Mouse (Mus musculus): Measurements from ENCODE around the gene Sigmar1. TPM values are rescaled to one million over a fixed set of nuclear protein-coding genes. Genes with fewer than 3 reads are reported as not detected.
"Not testable (repeated sequence)": the region's sequence is repeated elsewhere in the genome, so short reads cannot be mapped to it uniquely, and the experiment has no call there.

The Sigmar1 gene
- polyA plus RNA-seq, 1 experiment from 2014 or later, result 75.9 TPM

- H3K4me1 ChIP-seq (replicated peaks; ENCODE audit: control insufficient read depth, insufficient read depth, low read length); H3K9me3 ChIP-seq (ENCODE audit: control insufficient read depth, low read length); H3K27ac ChIP-seq (ENCODE audit: low read depth, low read length); H3K36me3 ChIP-seq (ENCODE audit: control insufficient read depth, insufficient read depth, low read length); H3K9ac ChIP-seq (ENCODE audit: low read length); ATAC-seq (replicated peaks; ENCODE audit: low FRiP score); H3K27me3 ChIP-seq (ENCODE audit: control insufficient read depth, insufficient read depth, low read length): not testable (repeated sequence)
- Histone ChIP-seq H3K4me3 (ENCODE audit: low read depth, low read length) (peak overlapping the region; percentile 39), H3K4me2 (ENCODE audit: low read depth, low read length, severe bottlenecking) (peak overlapping the region; percentile 46)
- DNase-seq (ENCODE audit: low spot score), result peak; percentile 79
- 1% methylated on average over 14 of the region's 25 CpGs for WGBS
These were observed 17.5 kb upstream of the Sigmar1 start for GRCm38 (mm10) chr4:41773502-41773901.

- not testable (repeated sequence) for H3K9ac ChIP-seq (ENCODE audit: low read length); H3K9me3 ChIP-seq (ENCODE audit: control insufficient read depth, low read length); ATAC-seq (replicated peaks; ENCODE audit: low FRiP score); H3K4me1 ChIP-seq (replicated peaks; ENCODE audit: control insufficient read depth, insufficient read depth, low read length); H3K27me3 ChIP-seq (ENCODE audit: control insufficient read depth, insufficient read depth, low read length); DNase-seq (ENCODE audit: low spot score); H3K27ac ChIP-seq (ENCODE audit: low read depth, low read length); H3K36me3 ChIP-seq (ENCODE audit: control insufficient read depth, insufficient read depth, low read length)
- 6% methylated on average over 8 of the region's 16 CpGs for WGBS
- Histone ChIP-seq H3K4me2 (ENCODE audit: low read depth, low read length, severe bottlenecking) (peak overlapping the region; percentile 36), H3K4me3 (ENCODE audit: low read depth, low read length) (peak overlapping the region; percentile 14; the same call in 1 of the 2 replicates)
These were observed 17.0 kb upstream of the Sigmar1 start for GRCm38 (mm10) chr4:41772946-41773345.

GRCm38 (mm10) chr4:41767301-41767700, 11.3 kb upstream of the Sigmar1 start:
- not testable (repeated sequence) for DNase-seq (ENCODE audit: low spot score); ATAC-seq (replicated peaks; ENCODE audit: low FRiP score)
- WGBS, result 84% methylated on average over 10 of the region's 10 CpGs

GRCm38 (mm10) chr4:41763176-41763575, 7.2 kb upstream of the Sigmar1 start:
- not testable (repeated sequence) for DNase-seq (ENCODE audit: low spot score); H3K4me2 ChIP-seq (ENCODE audit: low read depth, low read length, severe bottlenecking); H3K9me3 ChIP-seq (ENCODE audit: control insufficient read depth, low read length); H3K27ac ChIP-seq (ENCODE audit: low read depth, low read length); ATAC-seq (replicated peaks; ENCODE audit: low FRiP score); H3K4me3 ChIP-seq (ENCODE audit: low read depth, low read length); H3K27me3 ChIP-seq (ENCODE audit: control insufficient read depth, insufficient read depth, low read length); H3K9ac ChIP-seq (ENCODE audit: low read length); H3K36me3 ChIP-seq (ENCODE audit: control insufficient read depth, insufficient read depth, low read length)
- 79% methylated on average over 3 of the region's 6 CpGs for WGBS
- peaks cover 11% of the 10 kb centered on the region for H3K4me1 ChIP-seq (replicated peaks; ENCODE audit: control insufficient read depth, insufficient read depth, low read length)

More at GRCm38 (mm10) chr4:41767301-41767700, 11.3 kb upstream of the Sigmar1 start:
- not testable (repeated sequence) for H3K36me3 ChIP-seq (ENCODE audit: control insufficient read depth, insufficient read depth, low read length); H3K9me3 ChIP-seq (ENCODE audit: control insufficient read depth, low read length); H3K9ac ChIP-seq (ENCODE audit: low read length); H3K4me1 ChIP-seq (replicated peaks; ENCODE audit: control insufficient read depth, insufficient read depth, low read length); H3K4me2 ChIP-seq (ENCODE audit: low read depth, low read length, severe bottlenecking); H3K27me3 ChIP-seq (ENCODE audit: control insufficient read depth, insufficient read depth, low read length); H3K27ac ChIP-seq (ENCODE audit: low read depth, low read length); H3K4me3 ChIP-seq (ENCODE audit: low read depth, low read length)

- Histone ChIP-seq H3K4me1 (replicated peaks; ENCODE audit: control insufficient read depth, insufficient read depth, low read length) (peaks cover 11% of the 10 kb centered on the region), H3K27ac (ENCODE audit: low read depth, low read length) (peak overlapping the region; percentile 41), H3K4me2 (ENCODE audit: low read depth, low read length, severe bottlenecking) (peak overlapping the region; percentile 29; the same call in 1 of the 2 replicates)
- WGBS, result 44% methylated on average over 8 of the region's 8 CpGs
- ATAC-seq (replicated peaks; ENCODE audit: low FRiP score); H3K9ac ChIP-seq (ENCODE audit: low read length); H3K27me3 ChIP-seq (ENCODE audit: control insufficient read depth, insufficient read depth, low read length); H3K36me3 ChIP-seq (ENCODE audit: control insufficient read depth, insufficient read depth, low read length); H3K4me3 ChIP-seq (ENCODE audit: low read depth, low read length); H3K9me3 ChIP-seq (ENCODE audit: control insufficient read depth, low read length): not testable (repeated sequence)
- peak; percentile 61 for DNase-seq (ENCODE audit: low spot score)
These were observed 6.7 kb upstream of the Sigmar1 start for GRCm38 (mm10) chr4:41762688-41763114.

GRCm38 (mm10) chr4:41762099-41762687, 6.2 kb upstream of the Sigmar1 start:
- peak; percentile 66 for DNase-seq (ENCODE audit: low spot score)
- H3K9me3 ChIP-seq (ENCODE audit: control insufficient read depth, low read length), result no peaks in the 10 kb centered on the region
- no peak; the same call in 1 of the 2 replicates for ATAC-seq (replicated peaks; ENCODE audit: low FRiP score)
- H3K4me3 ChIP-seq (ENCODE audit: low read depth, low read length), result no peak overlapping the region
- H3K9ac ChIP-seq (ENCODE audit: low read length), result no peak overlapping the region; the same call in 1 of the 2 replicates
- H3K4me1 ChIP-seq (replicated peaks; ENCODE audit: control insufficient read depth, insufficient read depth, low read length), result peaks cover 11% of the 10 kb centered on the region
- peak overlapping the region; percentile 29; the same call in 1 of the 2 replicates for H3K4me2 ChIP-seq (ENCODE audit: low read depth, low read length, severe bottlenecking)
- WGBS, result 34% methylated on average over 8 of the region's 8 CpGs
- H3K27me3 ChIP-seq (ENCODE audit: control insufficient read depth, insufficient read depth, low read length), result no peaks in the 10 kb centered on the region
- H3K36me3 ChIP-seq (ENCODE audit: control insufficient read depth, insufficient read depth, low read length), result no peaks in the 10 kb centered on the region
- peak overlapping the region; percentile 41 for H3K27ac ChIP-seq (ENCODE audit: low read depth, low read length)

- DNase-seq (ENCODE audit: low spot score), result no peak
- H3K27ac ChIP-seq (ENCODE audit: low read depth, low read length), result peak overlapping the region; percentile 41; the same call in 1 of the 2 replicates
- no peak for ATAC-seq (replicated peaks; ENCODE audit: low FRiP score)
- peaks cover 11% of the 10 kb centered on the region for H3K4me1 ChIP-seq (replicated peaks; ENCODE audit: control insufficient read depth, insufficient read depth, low read length)
- H3K9ac ChIP-seq (ENCODE audit: low read length), result no peak overlapping the region; the same call in 1 of the 2 replicates
- H3K36me3 ChIP-seq (ENCODE audit: control insufficient read depth, insufficient read depth, low read length), result no peaks in the 10 kb centered on the region
- no peaks in the 10 kb centered on the region for H3K9me3 ChIP-seq (ENCODE audit: control insufficient read depth, low read length)
- peak overlapping the region; percentile 48; the same call in 1 of the 2 replicates for H3K4me2 ChIP-seq (ENCODE audit: low read depth, low read length, severe bottlenecking)
- no peak overlapping the region for H3K4me3 ChIP-seq (ENCODE audit: low read depth, low read length)
- no peaks in the 10 kb centered on the region for H3K27me3 ChIP-seq (ENCODE audit: control insufficient read depth, insufficient read depth, low read length)
These were observed 5.7 kb upstream of the Sigmar1 start for GRCm38 (mm10) chr4:41761680-41762079.

- 0 out of 2 replicates have a peak, but pooled peaks have one; percentile 37 for ATAC-seq (replicated peaks; ENCODE audit: low FRiP score)
- WGBS, result 88% methylated on average over 4 of the region's 4 CpGs
- no peaks in the 10 kb centered on the region for H3K36me3 ChIP-seq (ENCODE audit: control insufficient read depth, insufficient read depth, low read length)
- peak overlapping the region; percentile 58 for H3K9ac ChIP-seq (ENCODE audit: low read length)
- H3K27ac ChIP-seq (ENCODE audit: low read depth, low read length), result peak overlapping the region; percentile 14; the same call in 1 of the 2 replicates
- H3K4me3 ChIP-seq (ENCODE audit: low read depth, low read length), result peak overlapping the region; percentile 32
- H3K4me2 ChIP-seq (ENCODE audit: low read depth, low read length, severe bottlenecking), result peak overlapping the region; percentile 48
- H3K27me3 ChIP-seq (ENCODE audit: control insufficient read depth, insufficient read depth, low read length), result no peaks in the 10 kb centered on the region
- H3K9me3 ChIP-seq (ENCODE audit: control insufficient read depth, low read length), result no peaks in the 10 kb centered on the region
- peaks cover 11% of the 10 kb centered on the region for H3K4me1 ChIP-seq (replicated peaks; ENCODE audit: control insufficient read depth, insufficient read depth, low read length)
- DNase-seq (ENCODE audit: low spot score), result no peak
These were observed 5.0 kb upstream of the Sigmar1 start for GRCm38 (mm10) chr4:41760911-41761310.

- H3K4me3 ChIP-seq (ENCODE audit: low read depth, low read length), result peak overlapping the region; percentile 32
- H3K27me3 ChIP-seq (ENCODE audit: control insufficient read depth, insufficient read depth, low read length), result no peaks in the 10 kb centered on the region
- DNase-seq (ENCODE audit: low spot score) (peak; percentile 91), ATAC-seq (replicated peaks; ENCODE audit: low FRiP score) (peak; percentile 89)
- under 1% methylated on average over 15 of the region's 15 CpGs for WGBS
- H3K36me3 ChIP-seq (ENCODE audit: control insufficient read depth, insufficient read depth, low read length), result no peaks in the 10 kb centered on the region
- no peaks in the 10 kb centered on the region for H3K9me3 ChIP-seq (ENCODE audit: control insufficient read depth, low read length)
- H3K9ac ChIP-seq (ENCODE audit: low read length), result peak overlapping the region; percentile 58
- H3K4me2 ChIP-seq (ENCODE audit: low read depth, low read length, severe bottlenecking), result peak overlapping the region; percentile 48
- peaks cover 11% of the 10 kb centered on the region for H3K4me1 ChIP-seq (replicated peaks; ENCODE audit: control insufficient read depth, insufficient read depth, low read length)
- peak overlapping the region; percentile 64 for H3K27ac ChIP-seq (ENCODE audit: low read depth, low read length)
These were observed 4.3 kb upstream of the Sigmar1 start for GRCm38 (mm10) chr4:41760288-41760721.

Measured in forebrain, embryonic 11.5 days (tissue).